Mouse (Mus musculus): Measurements from ENCODE around the gene Ctnna3. TPM values are rescaled to one million over a fixed set of nuclear protein-coding genes. Genes with fewer than 3 reads are reported as not detected.
"Not testable (repeated sequence)": the region's sequence is repeated elsewhere in the genome, so short reads cannot be mapped to it uniquely, and the experiment has no call there.

Ctnna3 gene
- polyA plus RNA-seq (2012; ENCODE audit: insufficient read depth, insufficient read length, missing spikeins) = not detected in 2 replicates

GRCm38 (mm10) chr10:63429785-63430305 is at the start of gene Ctnna3:
Gene Ctnna3, plus strand, starts transcription at chr10:63430098.
- Histone ChIP-seq H3K27ac (replicated peaks; ENCODE audit: low read depth, low read length) (no peak within 1 kb of the TSS), H3K4me3 (ENCODE audit: insufficient read depth, low read depth, low read length) (peak within 1 kb of the TSS; percentile 84), H3K4me1 (ENCODE audit: control insufficient read depth, insufficient read depth, insufficient read length, low read length) (0 out of 2 replicates have a peak, but pooled peaks cover 2% of the 10 kb centered on the region)

- Histone ChIP-seq H3K27ac (replicated peaks; ENCODE audit: low read depth, low read length) (peak within 1 kb of the TSS; percentile 53; the same call in 1 of the 2 replicates), H3K4me3 (ENCODE audit: insufficient read depth, low read depth, low read length) (peak within 1 kb of the TSS; percentile 67), H3K4me1 (ENCODE audit: control insufficient read depth, insufficient read depth, insufficient read length, low read length) (no peaks in the 10 kb centered on the region)
Measured at GRCm38 (mm10) chr10:63381498-63382280, 48.2 kb upstream of the Ctnna3 start, which contains the start of gene Sirt1. Gene Sirt1, minus strand, starts transcription at chr10:63381704.

GRCm38 (mm10) chr10:63382372-63383279 is 47.3 kb upstream of the Ctnna3 start, which contains the start of gene Dnajc12:
Gene Dnajc12, plus strand, starts transcription at chr10:63382443.
- H3K4me3 ChIP-seq (ENCODE audit: insufficient read depth, low read depth, low read length) = peak within 1 kb of the TSS; percentile 67
- H3K27ac ChIP-seq (replicated peaks; ENCODE audit: low read depth, low read length) = peak within 1 kb of the TSS; percentile 53; the same call in 1 of the 2 replicates
- no peaks in the 10 kb centered on the region for H3K4me1 ChIP-seq (ENCODE audit: control insufficient read depth, insufficient read depth, insufficient read length, low read length)

- H3K27ac ChIP-seq (replicated peaks; ENCODE audit: low read depth, low read length); H3K4me1 ChIP-seq (ENCODE audit: control insufficient read depth, insufficient read depth, insufficient read length, low read length): not testable (repeated sequence)
- H3K4me3 ChIP-seq (ENCODE audit: insufficient read depth, low read depth, low read length) = peak overlapping the region; percentile 63
Measured at GRCm38 (mm10) chr10:63385897-63386296, 44.0 kb upstream of the Ctnna3 start.

GRCm38 (mm10) chr10:63386444-63386843 is 43.5 kb upstream of the Ctnna3 start:
- Histone ChIP-seq H3K27ac (replicated peaks; ENCODE audit: low read depth, low read length) (no peak overlapping the region), H3K4me3 (ENCODE audit: insufficient read depth, low read depth, low read length) (peak overlapping the region; percentile 63), H3K4me1 (ENCODE audit: control insufficient read depth, insufficient read depth, insufficient read length, low read length) (no peaks in the 10 kb centered on the region)

- Histone ChIP-seq H3K4me1 (ENCODE audit: control insufficient read depth, insufficient read depth, insufficient read length, low read length) (no peaks in the 10 kb centered on the region), H3K4me3 (ENCODE audit: insufficient read depth, low read depth, low read length) (peak overlapping the region; percentile 63), H3K27ac (replicated peaks; ENCODE audit: low read depth, low read length) (no peak overlapping the region)
Measured at GRCm38 (mm10) chr10:63386991-63387390, 42.9 kb upstream of the Ctnna3 start.

GRCm38 (mm10) chr10:63388948-63389347 is 41.0 kb upstream of the Ctnna3 start:
- H3K4me3 ChIP-seq (ENCODE audit: insufficient read depth, low read depth, low read length) = no peak overlapping the region
- H3K27ac ChIP-seq (replicated peaks; ENCODE audit: low read depth, low read length) = no peak overlapping the region
- H3K4me1 ChIP-seq (ENCODE audit: control insufficient read depth, insufficient read depth, insufficient read length, low read length) = no peaks in the 10 kb centered on the region

- Histone ChIP-seq H3K27ac (replicated peaks; ENCODE audit: low read depth, low read length) (no peak overlapping the region), H3K4me1 (ENCODE audit: control insufficient read depth, insufficient read depth, insufficient read length, low read length) (no peaks in the 10 kb centered on the region), H3K4me3 (ENCODE audit: insufficient read depth, low read depth, low read length) (no peak overlapping the region)
Measured at GRCm38 (mm10) chr10:63396963-63397362, 32.9 kb upstream of the Ctnna3 start.

GRCm38 (mm10) chr10:63402731-63403504 is 27.0 kb upstream of the Ctnna3 start:
- Histone ChIP-seq H3K4me3 (ENCODE audit: insufficient read depth, low read depth, low read length) (no peak overlapping the region), H3K4me1 (ENCODE audit: control insufficient read depth, insufficient read depth, insufficient read length, low read length) (no peaks in the 10 kb centered on the region), H3K27ac (replicated peaks; ENCODE audit: low read depth, low read length) (no peak overlapping the region)

- H3K4me3 ChIP-seq (ENCODE audit: insufficient read depth, low read depth, low read length) = no peak overlapping the region
- H3K27ac ChIP-seq (replicated peaks; ENCODE audit: low read depth, low read length) = no peak overlapping the region
- no peaks in the 10 kb centered on the region for H3K4me1 ChIP-seq (ENCODE audit: control insufficient read depth, insufficient read depth, insufficient read length, low read length)
Measured at GRCm38 (mm10) chr10:63403636-63404035, 26.3 kb upstream of the Ctnna3 start.

- Histone ChIP-seq H3K27ac (replicated peaks; ENCODE audit: low read depth, low read length) (no peak overlapping the region), H3K4me3 (ENCODE audit: insufficient read depth, low read depth, low read length) (no peak overlapping the region), H3K4me1 (ENCODE audit: control insufficient read depth, insufficient read depth, insufficient read length, low read length) (no peaks in the 10 kb centered on the region)
Measured at GRCm38 (mm10) chr10:63410162-63410956, 19.5 kb upstream of the Ctnna3 start.

- not testable (repeated sequence) for H3K4me3 ChIP-seq (ENCODE audit: insufficient read depth, low read depth, low read length); H3K27ac ChIP-seq (replicated peaks; ENCODE audit: low read depth, low read length); H3K4me1 ChIP-seq (ENCODE audit: control insufficient read depth, insufficient read depth, insufficient read length, low read length)
Measured at GRCm38 (mm10) chr10:63411674-63412073, 18.2 kb upstream of the Ctnna3 start.

GRCm38 (mm10) chr10:63412756-63413155 is 17.1 kb upstream of the Ctnna3 start:
- 0 out of 2 replicates have a peak, but pooled peaks cover 3% of the 10 kb centered on the region for H3K4me1 ChIP-seq (ENCODE audit: control insufficient read depth, insufficient read depth, insufficient read length, low read length)
- no peak overlapping the region for H3K27ac ChIP-seq (replicated peaks; ENCODE audit: low read depth, low read length)
- no peak overlapping the region for H3K4me3 ChIP-seq (ENCODE audit: insufficient read depth, low read depth, low read length)

GRCm38 (mm10) chr10:63415287-63415686 is 14.6 kb upstream of the Ctnna3 start:
- Histone ChIP-seq H3K4me1 (ENCODE audit: control insufficient read depth, insufficient read depth, insufficient read length, low read length) (0 out of 2 replicates have a peak, but pooled peaks cover 3% of the 10 kb centered on the region), H3K27ac (replicated peaks; ENCODE audit: low read depth, low read length) (no peak overlapping the region), H3K4me3 (ENCODE audit: insufficient read depth, low read depth, low read length) (no peak overlapping the region)

Data from brown adipose tissue, adult 24 weeks (tissue).